Mouse (Mus musculus): ENCODE results near the gene Fyb. TPM values are rescaled to one million over a fixed set of nuclear protein-coding genes. Genes with fewer than 3 reads are reported as not detected.

The Fyb gene
- total RNA-seq, 1 experiment: not detected

DNA sequence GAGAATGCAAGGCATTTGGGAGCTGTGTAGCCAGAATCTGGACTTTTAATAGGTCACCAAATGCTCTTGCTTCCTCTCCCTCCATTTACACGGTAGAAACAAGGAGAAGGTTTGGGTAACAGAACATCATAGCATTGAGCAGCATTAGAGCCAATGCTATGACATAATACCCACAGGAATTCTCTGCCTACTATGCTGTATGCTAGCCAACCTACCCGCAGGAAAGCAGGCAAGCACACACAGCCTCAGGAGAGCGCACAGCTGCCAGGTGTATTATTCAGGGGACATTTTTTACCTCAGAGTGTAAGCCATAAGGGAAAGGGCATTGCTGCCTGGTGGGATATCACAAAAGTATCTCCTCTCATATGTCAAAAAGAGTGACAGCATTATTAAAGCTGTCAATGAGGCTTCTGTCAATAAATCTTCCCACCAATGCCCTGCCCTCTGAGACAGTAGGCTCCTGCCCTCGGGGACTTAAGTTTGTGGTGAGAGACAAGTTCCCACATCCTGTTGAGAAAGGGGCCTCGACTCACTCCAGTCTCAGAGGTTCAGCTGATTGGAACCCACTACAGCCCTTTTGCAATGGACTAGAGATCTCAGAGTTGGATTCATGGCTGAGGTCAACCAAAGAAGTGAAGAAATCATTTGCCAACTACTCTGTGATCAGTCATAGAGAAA lies 51.8 kb downstream of the Fyb start:
- TF ChIP-seq MAFK (IDR thresholded peaks at IDR 0.05; ENCODE audit: insufficient read depth, low read depth, low read length): no peak
- no peak for TF ChIP-seq ZNF384 (IDR thresholded peaks at IDR 0.05; ENCODE audit: low read depth, low read length)
- no peak for TF ChIP-seq HCFC1 (IDR thresholded peaks at IDR 0.05; ENCODE audit: borderline replicate concordance, insufficient read depth, low read length)
- no peak for TF ChIP-seq CHD2 (IDR thresholded peaks at IDR 0.05; ENCODE audit: low read depth, low read length)
- no peak for TF ChIP-seq ZC3H11A (IDR thresholded peaks at IDR 0.05; ENCODE audit: borderline replicate concordance, low read depth, low read length)
- no peaks in the 10 kb centered on the region for H3K9me3 ChIP-seq (ENCODE audit: control insufficient read depth, insufficient read depth, low read depth, low read length)
- no peak overlapping the region for H3K4me3 ChIP-seq (ENCODE audit: insufficient read depth in 1 of 2, low read depth in 1 of 2, low read length in 2 of 2, poor library complexity in 1 of 2, severe bottlenecking in 1 of 2)
- no peaks in the 10 kb centered on the region for H3K36me3 ChIP-seq (ENCODE audit: control insufficient read depth, insufficient read depth, low read length, poor library complexity, severe bottlenecking)
- DNase-seq (ENCODE audit: low read depth, low spot score): no peak
- no peak overlapping the region for H3K9ac ChIP-seq (ENCODE audit: insufficient read depth, low read depth, low read length, poor library complexity, severe bottlenecking)
- H3K4me1 ChIP-seq (ENCODE audit: control insufficient read depth in 2 of 2, insufficient read depth in 2 of 2, low read length in 2 of 2, poor library complexity in 1 of 2): no peaks in the 10 kb centered on the region
- in situ Hi-C loops (cut with MboI; ENCODE audit: low sequenced_read_pairs in 2 of 2, unreplicated experiment in 2 of 2): no loop called here
- no peak overlapping the region for H3K27ac ChIP-seq (ENCODE audit: insufficient read depth, low read depth, low read length, poor library complexity, severe bottlenecking)

DNA sequence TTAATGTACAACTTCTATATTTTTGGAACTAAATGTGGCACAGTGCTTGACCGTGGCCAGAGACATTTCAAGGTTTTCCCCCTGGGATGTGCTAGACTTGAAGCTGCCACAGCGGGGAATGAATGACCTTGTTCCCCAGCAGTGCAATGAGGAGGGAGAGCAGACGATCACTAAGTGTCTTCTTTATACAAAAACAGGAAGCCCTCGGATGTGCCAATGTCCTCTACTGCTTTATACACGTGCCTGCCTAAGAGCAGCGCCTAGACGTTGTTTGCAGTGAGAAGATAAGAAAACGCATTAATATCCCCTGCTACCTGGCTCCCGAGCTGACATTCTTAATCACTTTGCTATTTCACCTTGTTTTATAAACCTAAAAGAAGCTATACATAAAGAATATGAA lies 55.3 kb downstream of the Fyb start:
- no peak for DNase-seq (ENCODE audit: low read depth, low spot score)
- Histone ChIP-seq H3K9me3 (ENCODE audit: control insufficient read depth, insufficient read depth, low read depth, low read length) (no peaks in the 10 kb centered on the region), H3K9ac (ENCODE audit: insufficient read depth, low read depth, low read length, poor library complexity, severe bottlenecking) (no peak overlapping the region), H3K36me3 (ENCODE audit: control insufficient read depth, insufficient read depth, low read length, poor library complexity, severe bottlenecking) (no peaks in the 10 kb centered on the region), H3K27ac (ENCODE audit: insufficient read depth, low read depth, low read length, poor library complexity, severe bottlenecking) (no peak overlapping the region), H3K4me3 (ENCODE audit: insufficient read depth in 1 of 2, low read depth in 1 of 2, low read length in 2 of 2, poor library complexity in 1 of 2, severe bottlenecking in 1 of 2) (no peak overlapping the region), H3K4me1 (ENCODE audit: control insufficient read depth in 2 of 2, insufficient read depth in 2 of 2, low read length in 2 of 2, poor library complexity in 1 of 2) (no peaks in the 10 kb centered on the region)
- in situ Hi-C loops (cut with MboI; ENCODE audit: low sequenced_read_pairs in 2 of 2, unreplicated experiment in 2 of 2): no loop called here
- no peak for TF ChIP-seq MAFK (IDR thresholded peaks at IDR 0.05; ENCODE audit: insufficient read depth, low read depth, low read length)
- TF ChIP-seq CHD2 (IDR thresholded peaks at IDR 0.05; ENCODE audit: low read depth, low read length): no peak
- no peak for TF ChIP-seq HCFC1 (IDR thresholded peaks at IDR 0.05; ENCODE audit: borderline replicate concordance, insufficient read depth, low read length)
- no peak for TF ChIP-seq ZNF384 (IDR thresholded peaks at IDR 0.05; ENCODE audit: low read depth, low read length)
- no peak for TF ChIP-seq ZC3H11A (IDR thresholded peaks at IDR 0.05; ENCODE audit: borderline replicate concordance, low read depth, low read length)

DNA sequence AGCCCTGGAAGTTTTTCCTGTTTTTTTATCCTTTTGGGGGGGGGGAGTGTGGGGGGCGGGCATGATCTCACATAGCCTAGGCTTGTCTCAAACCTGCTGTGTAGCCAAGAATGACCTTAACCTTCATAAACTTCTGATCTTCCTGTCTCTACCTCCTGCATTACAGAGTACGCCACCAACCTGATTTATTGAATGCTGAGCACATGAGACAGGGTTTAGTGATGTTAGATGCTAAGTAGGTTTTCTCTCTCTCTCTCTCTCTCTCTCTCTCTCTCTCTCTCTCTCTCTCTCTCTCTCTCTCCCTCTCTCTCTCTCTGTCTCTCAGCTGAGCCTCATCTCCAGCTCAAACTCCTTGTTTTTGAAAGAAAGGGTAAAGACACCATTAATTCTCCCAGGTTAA lies 56.0 kb downstream of the Fyb start:
- H3K4me1 ChIP-seq (ENCODE audit: control insufficient read depth in 2 of 2, insufficient read depth in 2 of 2, low read length in 2 of 2, poor library complexity in 1 of 2): no peaks in the 10 kb centered on the region
- TF ChIP-seq CHD2 (IDR thresholded peaks at IDR 0.05; ENCODE audit: low read depth, low read length): no peak
- no peak for TF ChIP-seq ZNF384 (IDR thresholded peaks at IDR 0.05; ENCODE audit: low read depth, low read length)
- no peak for TF ChIP-seq HCFC1 (IDR thresholded peaks at IDR 0.05; ENCODE audit: borderline replicate concordance, insufficient read depth, low read length)
- no peak for TF ChIP-seq ZC3H11A (IDR thresholded peaks at IDR 0.05; ENCODE audit: borderline replicate concordance, low read depth, low read length)
- TF ChIP-seq MAFK (IDR thresholded peaks at IDR 0.05; ENCODE audit: insufficient read depth, low read depth, low read length): no peak
- H3K36me3 ChIP-seq (ENCODE audit: control insufficient read depth, insufficient read depth, low read length, poor library complexity, severe bottlenecking): no peaks in the 10 kb centered on the region

DNA sequence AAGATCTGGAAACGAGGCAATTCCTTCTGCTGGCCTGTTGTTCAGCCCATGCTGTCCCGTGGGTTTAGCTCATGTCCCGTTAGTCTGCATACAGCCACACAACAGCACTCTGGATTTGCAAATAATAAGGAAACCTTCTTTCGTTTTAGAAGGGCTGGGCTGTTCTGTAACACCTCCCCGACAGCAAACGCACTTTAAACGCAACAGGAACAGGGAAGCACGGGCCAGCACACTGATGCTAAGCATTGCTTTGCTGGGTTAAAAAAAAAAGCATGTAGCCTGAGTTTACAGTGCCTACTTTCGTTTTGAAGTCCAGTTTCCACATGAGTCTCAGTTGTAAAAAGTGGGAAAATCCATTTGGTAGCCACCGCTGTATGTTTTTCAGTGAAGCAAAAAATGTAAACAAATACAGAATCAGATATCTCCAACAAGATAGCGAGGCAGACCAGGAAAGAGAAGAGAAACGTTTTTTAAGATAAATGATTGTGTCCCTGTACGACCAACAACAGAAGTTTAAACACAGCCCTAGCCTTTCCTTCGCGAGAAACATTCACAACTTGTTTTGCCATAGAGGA lies 56.6 kb downstream of the Fyb start:
- H3K36me3 ChIP-seq (ENCODE audit: control insufficient read depth, insufficient read depth, low read length, poor library complexity, severe bottlenecking): no peaks in the 10 kb centered on the region
- H3K4me1 ChIP-seq (ENCODE audit: control insufficient read depth in 2 of 2, insufficient read depth in 2 of 2, low read length in 2 of 2, poor library complexity in 1 of 2): no peaks in the 10 kb centered on the region
- H3K9ac ChIP-seq (ENCODE audit: insufficient read depth, low read depth, low read length, poor library complexity, severe bottlenecking): no peak overlapping the region
- no peak for DNase-seq (ENCODE audit: low read depth, low spot score)
- H3K9me3 ChIP-seq (ENCODE audit: control insufficient read depth, insufficient read depth, low read depth, low read length): no peaks in the 10 kb centered on the region
- no peak overlapping the region for H3K4me3 ChIP-seq (ENCODE audit: insufficient read depth in 1 of 2, low read depth in 1 of 2, low read length in 2 of 2, poor library complexity in 1 of 2, severe bottlenecking in 1 of 2)
- TF ChIP-seq MAFK (IDR thresholded peaks at IDR 0.05; ENCODE audit: insufficient read depth, low read depth, low read length) (no peak), ZNF384 (IDR thresholded peaks at IDR 0.05; ENCODE audit: low read depth, low read length) (no peak), HCFC1 (IDR thresholded peaks at IDR 0.05; ENCODE audit: borderline replicate concordance, insufficient read depth, low read length) (no peak)
- in situ Hi-C loops (cut with MboI; ENCODE audit: low sequenced_read_pairs in 2 of 2, unreplicated experiment in 2 of 2): no loop called here
- no peak overlapping the region for H3K27ac ChIP-seq (ENCODE audit: insufficient read depth, low read depth, low read length, poor library complexity, severe bottlenecking)

More for the DNA sequence above, 56.0 kb downstream of the Fyb start:
- Histone ChIP-seq H3K9ac (ENCODE audit: insufficient read depth, low read depth, low read length, poor library complexity, severe bottlenecking) (no peak overlapping the region), H3K27ac (ENCODE audit: insufficient read depth, low read depth, low read length, poor library complexity, severe bottlenecking) (no peak overlapping the region), H3K9me3 (ENCODE audit: control insufficient read depth, insufficient read depth, low read depth, low read length) (no peaks in the 10 kb centered on the region), H3K4me3 (ENCODE audit: insufficient read depth in 1 of 2, low read depth in 1 of 2, low read length in 2 of 2, poor library complexity in 1 of 2, severe bottlenecking in 1 of 2) (no peak overlapping the region)
- DNase-seq (ENCODE audit: low read depth, low spot score): no peak
- in situ Hi-C loops (cut with MboI; ENCODE audit: low sequenced_read_pairs in 2 of 2, unreplicated experiment in 2 of 2): no loop called here
